In the genomic region with DNA sequence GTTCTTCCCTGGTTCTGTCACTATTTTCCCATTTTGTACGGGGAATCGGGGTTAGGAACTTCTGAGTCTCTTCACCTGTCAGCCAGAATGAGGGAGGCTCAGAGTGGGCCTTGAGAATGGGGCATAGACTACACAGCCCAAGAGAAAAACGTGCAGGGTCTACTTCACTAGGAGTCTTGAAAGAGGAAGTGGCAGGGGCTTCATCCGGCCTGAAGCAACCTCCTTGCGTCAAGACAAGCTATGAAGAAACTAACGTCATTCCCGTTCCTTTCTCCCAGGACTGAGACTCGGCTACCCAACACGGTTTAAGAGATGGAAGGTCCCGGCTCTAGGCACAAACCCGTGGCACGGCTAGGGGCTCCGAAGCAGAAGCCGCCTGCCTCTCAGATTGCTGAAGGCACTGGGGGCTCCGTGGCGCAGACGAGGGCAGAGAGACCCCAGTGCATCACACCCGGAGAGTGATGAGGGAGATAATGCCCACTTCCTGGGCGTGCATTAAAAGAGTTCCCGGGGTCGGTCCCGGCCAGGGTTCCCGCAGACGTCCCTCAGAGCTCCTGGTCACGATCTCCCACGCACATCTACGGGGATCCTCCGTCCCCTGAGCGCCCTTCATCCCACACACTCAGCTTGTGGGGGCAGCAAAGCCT, we compare ENCODE assay signal across 8 mouse cellular contexts. TPM values are rescaled to one million over a fixed set of nuclear protein-coding genes. Genes with fewer than 3 reads are reported as not detected.
DNase-seq lines count a peak whose midpoint lies in the region; ATAC-seq and TF ChIP-seq lines count a peak whose summit lies in the region.

No protein-coding gene starts in this region.

- in situ Hi-C loops in Patski (cut with MboI; ENCODE audit: low pct_unique_long_range_greater_than_20kb), result no loop called here

- peaks cover 4% of the 10 kb centered on the region; the same call in 1 of the 2 replicates for H3K36me3 ChIP-seq in heart, embryonic 10.5 days
- H3K36me3 ChIP-seq in forebrain, embryonic 14.5 days (ENCODE audit: control insufficient read depth, insufficient read depth, low read length), result no peaks in the 10 kb centered on the region
- H3K36me3 ChIP-seq in limb, embryonic 13.5 days, result peaks cover 8% of the 10 kb centered on the region; the same call in 1 of the 2 replicates
- no peaks in the 10 kb centered on the region for H3K36me3 ChIP-seq in midbrain, embryonic 16.5 days (ENCODE audit: control insufficient read depth, insufficient read depth, low read length)

- peaks cover 35% of the 10 kb centered on the region for H3K4me1 ChIP-seq in heart, embryonic 10.5 days
- peaks cover 17% of the 10 kb centered on the region for H3K4me1 ChIP-seq in forebrain, embryonic 14.5 days (ENCODE audit: control insufficient read depth, insufficient read depth, low read length)
- peaks cover 48% of the 10 kb centered on the region for H3K4me1 ChIP-seq in limb, embryonic 13.5 days
- H3K4me1 ChIP-seq in midbrain, embryonic 16.5 days (ENCODE audit: control insufficient read depth, insufficient read depth, low read length), result peaks cover 23% of the 10 kb centered on the region

- intact Hi-C loops in heart, postnatal 25 days (cut with DNase I), result no loop called here

- no peaks in the 10 kb centered on the region for H3K9me3 ChIP-seq in heart, embryonic 10.5 days
- H3K9me3 ChIP-seq in forebrain, embryonic 14.5 days (replicated peaks; ENCODE audit: control insufficient read depth, low read length), result no peaks in the 10 kb centered on the region
- no peaks in the 10 kb centered on the region for H3K9me3 ChIP-seq in limb, embryonic 13.5 days
- no peaks in the 10 kb centered on the region for H3K9me3 ChIP-seq in midbrain, embryonic 16.5 days (replicated peaks; ENCODE audit: control insufficient read depth, low read length, poor library complexity, severe bottlenecking)

- 1% methylated on average over 29 of the region's 29 CpGs for WGBS in heart, embryonic 10.5 days
- 0% methylated on average over 29 of the region's 29 CpGs for whole genome bisulfite sequencing in forebrain, embryonic 14.5 days
- WGBS in limb, embryonic 13.5 days, result under 1% methylated on average over 29 of the region's 29 CpGs
- 1% methylated on average over 29 of the region's 29 CpGs for WGBS in midbrain, embryonic 16.5 days

- H3K27ac ChIP-seq in heart, embryonic 10.5 days, result peak overlapping the region; percentile 97
- H3K27ac ChIP-seq in forebrain, embryonic 14.5 days (ENCODE audit: low read depth, low read length), result peak overlapping the region; percentile 61
- peak overlapping the region; percentile 90 for H3K27ac ChIP-seq in limb, embryonic 13.5 days
- H3K27ac ChIP-seq in midbrain, embryonic 16.5 days (ENCODE audit: low read length), result peak overlapping the region; percentile 35

- peak overlapping the region; percentile 56 for H3K4me2 ChIP-seq in forebrain, embryonic 14.5 days (ENCODE audit: low read length)
- H3K4me2 ChIP-seq in limb, embryonic 13.5 days (replicated peaks), result peak overlapping the region; percentile 86
- peak overlapping the region; percentile 81 for H3K4me2 ChIP-seq in midbrain, embryonic 16.5 days (ENCODE audit: low read length)

- H3K27me3 ChIP-seq in heart, embryonic 10.5 days (ENCODE audit: insufficient read depth, poor library complexity, severe bottlenecking), result no peaks in the 10 kb centered on the region
- no peaks in the 10 kb centered on the region for H3K27me3 ChIP-seq in Patski
- H3K27me3 ChIP-seq in forebrain, embryonic 14.5 days (replicated peaks; ENCODE audit: control insufficient read depth, insufficient read depth, low read length), result no peaks in the 10 kb centered on the region
- no peaks in the 10 kb centered on the region for H3K27me3 ChIP-seq in limb, embryonic 13.5 days
- H3K27me3 ChIP-seq in midbrain, embryonic 16.5 days (ENCODE audit: control insufficient read depth, insufficient read depth, low read depth, low read length), result no peaks in the 10 kb centered on the region

- H3K4me3 ChIP-seq in heart, embryonic 10.5 days, result peak overlapping the region; percentile 86
- peak overlapping the region; percentile 61 for H3K4me3 ChIP-seq in forebrain, embryonic 14.5 days (ENCODE audit: low read depth, low read length)
- H3K4me3 ChIP-seq in limb, embryonic 13.5 days, result peak overlapping the region; percentile 92
- H3K4me3 ChIP-seq in midbrain, embryonic 16.5 days (ENCODE audit: low read depth, low read length), result peak overlapping the region; percentile 65

- peak overlapping the region; percentile 75 for H3K9ac ChIP-seq in forebrain, embryonic 14.5 days (ENCODE audit: low read length)
- peak overlapping the region; percentile 88 for H3K9ac ChIP-seq in limb, embryonic 13.5 days
- H3K9ac ChIP-seq in midbrain, embryonic 16.5 days (ENCODE audit: low read depth, low read length), result peak overlapping the region; percentile 75

- TF ChIP-seq CTCF in Patski (IDR thresholded peaks at IDR 0.05), result no peak

- POLR2A ChIA-PET in Patski (lab: Charles Lee), result interaction anchor here (0.6 to 1.4 kb wide), 5 partner anchors 12 to 308 kb away, joined by 3 to 4 read pairs (median 3); no protein-coding TSS in a partner anchor

- CTCF ChIA-PET in Patski (lab: Charles Lee), result interaction anchor here (1.0 to 3.0 kb wide), 11 partner anchors 8 to 53 kb away, joined by 3 to 12 read pairs (median 8); partner anchors contain the start of gene Gsto2

- no peak for DNase-seq in heart, embryonic 10.5 days (ENCODE audit: low spot score)
- DNase-seq in heart, postnatal 25 days (ENCODE audit: low spot score), result no peak
- no peak for DNase-seq in Patski (ENCODE audit: low read depth, low spot score)
- DNase-seq in forebrain, embryonic 14.5 days (ENCODE audit: low spot score), result peak; percentile 51
- DNase-seq in adrenal gland, adult 18-20 months (ENCODE audit: low spot score in 2 of 2), result no peak
- DNase-seq in adipocyte (ENCODE audit: low spot score), result no peak

- ATAC-seq in Patski, result peak; percentile 17
- peak; percentile 35 for ATAC-seq in forebrain, embryonic 14.5 days
- ATAC-seq in limb, embryonic 13.5 days (ENCODE audit: low FRiP score, low read depth), result peak; percentile 16
- peak; percentile 54 for ATAC-seq in midbrain, embryonic 16.5 days

RNA-seq across cellular contexts. Expression of gene Cfap43, which starts 0.5 kb away (rescaled TPM):
- 0.06 and 0.11 TPM in 2 replicates for polyA plus RNA-seq in heart, embryonic 10.5 days (2016; fragmentation: Nextera tagmentation; extraction: Ambion mirVana)
- under 1 TPM in 1 of 2 experiments, not detected in 1; 0.25 TPM for total RNA-seq in heart, postnatal 25 days (2021)
- polyA plus RNA-seq in Patski (2021), result 0.21 TPM
- polyA plus RNA-seq in forebrain, embryonic 14.5 days (2014; fragmentation: Nextera tagmentation; extraction: Ambion mirVana), result 0.99 and 1.4 TPM in 2 replicates
- 0.08 and 0.09 TPM in 2 replicates for polyA plus RNA-seq in limb, embryonic 13.5 days (2015; fragmentation: Nextera tagmentation; extraction: Ambion mirVana)
- 1.7 and 1.9 TPM in 2 replicates for polyA plus RNA-seq in midbrain, embryonic 16.5 days (2015; fragmentation: Nextera tagmentation; extraction: Ambion mirVana)
- not detected for total RNA-seq in adrenal gland, adult 18-20 months (2021)

RNA-seq across cellular contexts. Expression of gene Itprip, which starts 0.5 kb away (rescaled TPM):
- 15.6 and 21.1 TPM in 2 replicates for polyA plus RNA-seq in heart, embryonic 10.5 days (2016; fragmentation: Nextera tagmentation; extraction: Ambion mirVana)
- 1 to 10 TPM; 9.0 to 9.9 TPM for total RNA-seq in heart, postnatal 25 days (2021)
- polyA plus RNA-seq in Patski (2021), result 16.8 TPM
- 5.4 and 6.4 TPM in 2 replicates for polyA plus RNA-seq in forebrain, embryonic 14.5 days (2014; fragmentation: Nextera tagmentation; extraction: Ambion mirVana)
- 24.3 and 26.6 TPM in 2 replicates for polyA plus RNA-seq in limb, embryonic 13.5 days (2015; fragmentation: Nextera tagmentation; extraction: Ambion mirVana)
- polyA plus RNA-seq in midbrain, embryonic 16.5 days (2015; fragmentation: Nextera tagmentation; extraction: Ambion mirVana), result 3.5 and 4.3 TPM in 2 replicates
- 10 to 100 TPM; 16.8 to 17.7 TPM for total RNA-seq in adrenal gland, adult 18-20 months (2021)

RNA-seq across cellular contexts. Expression of gene Cfap58, which starts 18.9 kb away (rescaled TPM):
- 0.10 and 0.23 TPM in 2 replicates for polyA plus RNA-seq in heart, embryonic 10.5 days (2016; fragmentation: Nextera tagmentation; extraction: Ambion mirVana)
- 1 to 10 TPM; 2.6 to 3.3 TPM for total RNA-seq in heart, postnatal 25 days (2021)
- polyA plus RNA-seq in Patski (2021), result not detected
- 0.37 and 0.50 TPM in 2 replicates for polyA plus RNA-seq in forebrain, embryonic 14.5 days (2014; fragmentation: Nextera tagmentation; extraction: Ambion mirVana)
- 0.05 TPM in 1 of 2 replicates, not detected in the other for polyA plus RNA-seq in limb, embryonic 13.5 days (2015; fragmentation: Nextera tagmentation; extraction: Ambion mirVana)
- polyA plus RNA-seq in midbrain, embryonic 16.5 days (2015; fragmentation: Nextera tagmentation; extraction: Ambion mirVana), result 0.57 and 0.90 TPM in 2 replicates
- total RNA-seq in adrenal gland, adult 18-20 months (2021), result under 1 TPM in 1 of 2 experiments, not detected in 1; 0.10 TPM

RNA-seq across cellular contexts. Expression of gene Gsto2, which starts 53.2 kb away (rescaled TPM):
- 0.59 and 1.0 TPM in 2 replicates for polyA plus RNA-seq in heart, embryonic 10.5 days (2016; fragmentation: Nextera tagmentation; extraction: Ambion mirVana)
- total RNA-seq in heart, postnatal 25 days (2021), result 1 to 10 TPM; 1.9 to 2.0 TPM
- 2.0 TPM for polyA plus RNA-seq in Patski (2021)
- 1.1 TPM in 2 replicates for polyA plus RNA-seq in forebrain, embryonic 14.5 days (2014; fragmentation: Nextera tagmentation; extraction: Ambion mirVana)
- polyA plus RNA-seq in limb, embryonic 13.5 days (2015; fragmentation: Nextera tagmentation; extraction: Ambion mirVana), result 1.3 and 1.7 TPM in 2 replicates
- 1.0 and 1.1 TPM in 2 replicates for polyA plus RNA-seq in midbrain, embryonic 16.5 days (2015; fragmentation: Nextera tagmentation; extraction: Ambion mirVana)
- total RNA-seq in adrenal gland, adult 18-20 months (2021), result 1 to 10 TPM; 2.1 to 3.1 TPM

Comparison
In these comparisons a context has a peak if more than half of its experiments do, and no peak if none do; other contexts are left out.
1. H3K27ac ChIP-seq: peak in every context shown above with its lines; median percentile 97 in heart, embryonic 10.5 days; 90 in limb, embryonic 13.5 days; 61 in forebrain, embryonic 14.5 days; 35 in midbrain, embryonic 16.5 days.